Mouse (Mus musculus): ENCODE data around the gene Zfp777. TPM values are rescaled to one million over a fixed set of nuclear protein-coding genes. Genes with fewer than 3 reads are reported as not detected.

Zfp777 gene
- polyA plus RNA-seq, 1 experiment from 2014 or later = 7.0 TPM

GRCm38 (mm10) chr6:48081952-48082351 lies 33.2 kb upstream of the Zfp777 start:
- WGBS = over 99% methylated on average over 3 of the region's 3 CpGs
- DNase-seq (ENCODE audit: low spot score) (no peak), ATAC-seq (replicated peaks; ENCODE audit: low FRiP score, low read depth) (no peak)
- no peak for TF ChIP-seq CTCF (IDR thresholded peaks at IDR 0.05; ENCODE audit: low read depth)
- Histone ChIP-seq H3K36me3 (ENCODE audit: insufficient read depth, low read length) (peaks cover 49% of the 10 kb centered on the region), H3K9ac (ENCODE audit: low read depth, low read length) (no peak overlapping the region), H3K4me3 (replicated peaks; ENCODE audit: low read depth, low read length) (no peak overlapping the region), H3K4me2 (ENCODE audit: low read length) (no peak overlapping the region), H3K4me1 (replicated peaks; ENCODE audit: insufficient read depth, low read length) (peaks cover 10% of the 10 kb centered on the region; the same call in 1 of the 2 replicates), H3K9me3 (replicated peaks; ENCODE audit: low read length) (no peaks in the 10 kb centered on the region), H3K27me3 (ENCODE audit: insufficient read depth, low read length) (no peaks in the 10 kb centered on the region), H3K27ac (no peak overlapping the region)

DNA sequence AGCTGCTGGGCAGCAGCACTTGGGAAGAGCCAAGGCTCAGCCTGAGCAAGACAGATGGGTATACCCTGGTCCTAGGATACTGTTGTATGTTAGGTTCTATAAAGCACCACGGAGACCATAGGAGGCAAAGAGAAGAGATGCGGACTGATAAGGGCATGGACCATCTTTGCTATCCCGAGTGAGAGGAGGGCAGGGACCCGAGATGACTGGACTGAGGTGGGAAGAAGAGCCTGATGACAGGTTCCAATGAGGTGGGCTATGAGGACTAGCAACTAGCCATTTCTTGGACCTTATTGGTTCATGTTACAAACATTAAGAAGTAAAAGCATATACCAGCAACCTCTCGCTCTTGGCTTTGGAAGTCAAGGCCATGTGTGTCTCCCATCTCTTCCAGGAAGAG lies 32.3 kb upstream of the Zfp777 start:
- no peak for TF ChIP-seq CTCF (IDR thresholded peaks at IDR 0.05; ENCODE audit: low read depth)
- 95% methylated on average over 5 of the region's 5 CpGs for WGBS
- no peak for ATAC-seq (replicated peaks; ENCODE audit: low FRiP score, low read depth)

DNA sequence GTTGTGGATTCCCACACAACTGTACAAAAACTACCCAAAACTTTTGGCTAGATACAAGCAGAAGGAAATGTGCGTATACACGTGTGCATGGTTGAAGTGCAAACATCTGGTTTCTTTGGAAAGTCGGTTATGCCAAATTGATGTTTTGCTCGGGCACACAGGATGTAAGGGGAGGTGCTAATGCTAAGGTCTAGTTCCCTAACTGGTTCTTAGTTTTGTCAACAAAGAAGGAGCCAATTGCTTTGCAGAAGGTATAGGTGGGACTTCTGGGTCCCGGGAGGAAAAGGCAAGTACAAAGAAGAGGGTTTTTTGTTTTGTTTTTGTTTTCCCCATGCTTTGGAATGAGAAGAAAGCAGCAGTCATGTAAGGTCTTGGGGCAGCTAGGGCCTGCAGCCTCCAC lies 24.6 kb upstream of the Zfp777 start:
- Histone ChIP-seq H3K36me3 (ENCODE audit: insufficient read depth, low read length) (peaks cover 52% of the 10 kb centered on the region; the same call in 1 of the 2 replicates), H3K27ac (no peak overlapping the region), H3K9me3 (replicated peaks; ENCODE audit: low read length) (no peaks in the 10 kb centered on the region), H3K4me3 (replicated peaks; ENCODE audit: low read depth, low read length) (no peak overlapping the region), H3K9ac (ENCODE audit: low read depth, low read length) (no peak overlapping the region), H3K27me3 (ENCODE audit: insufficient read depth, low read length) (no peaks in the 10 kb centered on the region), H3K4me1 (replicated peaks; ENCODE audit: insufficient read depth, low read length) (no peaks in the 10 kb centered on the region), H3K4me2 (ENCODE audit: low read length) (no peak overlapping the region)
- no peak for TF ChIP-seq CTCF (IDR thresholded peaks at IDR 0.05; ENCODE audit: low read depth)
- 71% methylated on average over 5 of the region's 5 CpGs for WGBS
- ATAC-seq (replicated peaks; ENCODE audit: low FRiP score, low read depth) (no peak), DNase-seq (ENCODE audit: low spot score) (no peak)

More for the DNA sequence above, 32.3 kb upstream of the Zfp777 start:
- no peak overlapping the region for H3K4me2 ChIP-seq (ENCODE audit: low read length)
- H3K27me3 ChIP-seq (ENCODE audit: insufficient read depth, low read length) = no peaks in the 10 kb centered on the region
- no peak overlapping the region for H3K27ac ChIP-seq
- no peaks in the 10 kb centered on the region for H3K9me3 ChIP-seq (replicated peaks; ENCODE audit: low read length)
- H3K4me1 ChIP-seq (replicated peaks; ENCODE audit: insufficient read depth, low read length) = peaks cover 10% of the 10 kb centered on the region; the same call in 1 of the 2 replicates
- H3K4me3 ChIP-seq (replicated peaks; ENCODE audit: low read depth, low read length) = no peak overlapping the region
- no peak for DNase-seq (ENCODE audit: low spot score)
- no peak overlapping the region for H3K9ac ChIP-seq (ENCODE audit: low read depth, low read length)
- H3K36me3 ChIP-seq (ENCODE audit: insufficient read depth, low read length) = peaks cover 57% of the 10 kb centered on the region

- WGBS = 94% methylated on average over 3 of the region's 3 CpGs
- no peak overlapping the region for H3K4me3 ChIP-seq (replicated peaks; ENCODE audit: low read depth, low read length)
- H3K27me3 ChIP-seq (ENCODE audit: insufficient read depth, low read length) = no peaks in the 10 kb centered on the region
- H3K4me2 ChIP-seq (ENCODE audit: low read length) = no peak overlapping the region
- no peak overlapping the region for H3K27ac ChIP-seq
- peaks cover 69% of the 10 kb centered on the region for H3K36me3 ChIP-seq (ENCODE audit: insufficient read depth, low read length)
- no peak for TF ChIP-seq CTCF (IDR thresholded peaks at IDR 0.05; ENCODE audit: low read depth)
- DNase-seq (ENCODE audit: low spot score) = no peak
- H3K9ac ChIP-seq (ENCODE audit: low read depth, low read length) = no peak overlapping the region
- H3K4me1 ChIP-seq (replicated peaks; ENCODE audit: insufficient read depth, low read length) = no peaks in the 10 kb centered on the region
- H3K9me3 ChIP-seq (replicated peaks; ENCODE audit: low read length) = no peaks in the 10 kb centered on the region
- ATAC-seq (replicated peaks; ENCODE audit: low FRiP score, low read depth) = no peak
Observed at GRCm38 (mm10) chr6:48067492-48067891, 18.8 kb upstream of the Zfp777 start.

DNA sequence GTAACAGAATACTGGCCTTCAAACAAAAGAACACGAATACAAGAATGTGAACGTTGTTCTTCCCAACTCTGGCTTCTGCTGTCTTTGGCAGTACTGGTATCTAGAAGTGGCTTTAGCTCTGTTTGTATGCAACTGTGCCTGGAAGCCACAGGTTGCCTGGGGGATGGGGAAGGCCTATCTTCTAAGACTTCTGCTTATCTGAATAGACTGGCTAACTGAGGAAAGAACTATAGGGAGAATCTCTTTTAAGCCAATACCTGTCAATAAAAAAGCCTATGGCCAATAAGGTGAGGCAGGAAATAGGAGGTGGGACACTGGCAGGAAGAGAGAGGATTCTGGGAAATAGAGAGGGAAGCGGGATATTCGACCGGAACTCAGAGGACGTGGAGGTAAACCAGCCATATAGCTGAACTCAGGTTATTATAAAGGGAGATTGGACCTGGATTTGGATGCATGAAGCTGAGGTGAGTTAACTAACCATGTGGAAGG lies 16.9 kb upstream of the Zfp777 start:
- 95% methylated on average over 6 of the region's 6 CpGs for WGBS
- Histone ChIP-seq H3K27me3 (ENCODE audit: insufficient read depth, low read length) (no peaks in the 10 kb centered on the region), H3K9me3 (replicated peaks; ENCODE audit: low read length) (no peaks in the 10 kb centered on the region), H3K36me3 (ENCODE audit: insufficient read depth, low read length) (peaks cover 68% of the 10 kb centered on the region), H3K4me2 (ENCODE audit: low read length) (no peak overlapping the region), H3K9ac (ENCODE audit: low read depth, low read length) (no peak overlapping the region), H3K4me1 (replicated peaks; ENCODE audit: insufficient read depth, low read length) (no peaks in the 10 kb centered on the region), H3K27ac (no peak overlapping the region), H3K4me3 (replicated peaks; ENCODE audit: low read depth, low read length) (no peak overlapping the region)
- TF ChIP-seq CTCF (IDR thresholded peaks at IDR 0.05; ENCODE audit: low read depth) = no peak
- ATAC-seq (replicated peaks; ENCODE audit: low FRiP score, low read depth) (no peak), DNase-seq (ENCODE audit: low spot score) (no peak)

DNA sequence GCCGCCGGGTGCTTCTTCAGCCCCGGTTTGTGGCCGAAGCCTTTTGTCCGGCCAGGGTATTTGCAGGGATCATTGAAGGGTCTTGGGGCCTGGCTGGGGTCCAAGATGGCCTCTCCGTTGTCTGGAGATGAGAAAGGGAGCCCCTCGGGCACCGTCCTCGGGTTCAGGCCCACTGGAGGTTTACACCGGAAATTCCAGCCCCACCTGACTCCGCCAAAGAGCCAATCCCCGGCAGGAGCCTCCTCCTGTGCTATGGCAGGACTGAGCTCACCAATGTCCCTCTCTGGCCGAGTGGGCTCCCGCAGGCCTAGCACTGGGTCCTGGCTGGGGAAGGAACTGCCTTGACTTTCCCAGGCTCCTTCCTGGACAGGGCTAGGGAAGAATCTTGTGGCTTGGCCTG lies 15.7 kb upstream of the Zfp777 start:
- ATAC-seq (replicated peaks; ENCODE audit: low FRiP score, low read depth) (no peak), DNase-seq (ENCODE audit: low spot score) (no peak)
- H3K9ac ChIP-seq (ENCODE audit: low read depth, low read length) = no peak overlapping the region
- no peaks in the 10 kb centered on the region for H3K27me3 ChIP-seq (ENCODE audit: insufficient read depth, low read length)
- H3K4me1 ChIP-seq (replicated peaks; ENCODE audit: insufficient read depth, low read length) = no peaks in the 10 kb centered on the region
- no peak overlapping the region for H3K27ac ChIP-seq
- no peak overlapping the region for H3K4me3 ChIP-seq (replicated peaks; ENCODE audit: low read depth, low read length)
- WGBS = 94% methylated on average over 14 of the region's 14 CpGs
- no peak overlapping the region for H3K4me2 ChIP-seq (ENCODE audit: low read length)
- peaks cover 68% of the 10 kb centered on the region for H3K36me3 ChIP-seq (ENCODE audit: insufficient read depth, low read length)
- TF ChIP-seq CTCF (IDR thresholded peaks at IDR 0.05; ENCODE audit: low read depth) = no peak
- no peaks in the 10 kb centered on the region for H3K9me3 ChIP-seq (replicated peaks; ENCODE audit: low read length)

DNA sequence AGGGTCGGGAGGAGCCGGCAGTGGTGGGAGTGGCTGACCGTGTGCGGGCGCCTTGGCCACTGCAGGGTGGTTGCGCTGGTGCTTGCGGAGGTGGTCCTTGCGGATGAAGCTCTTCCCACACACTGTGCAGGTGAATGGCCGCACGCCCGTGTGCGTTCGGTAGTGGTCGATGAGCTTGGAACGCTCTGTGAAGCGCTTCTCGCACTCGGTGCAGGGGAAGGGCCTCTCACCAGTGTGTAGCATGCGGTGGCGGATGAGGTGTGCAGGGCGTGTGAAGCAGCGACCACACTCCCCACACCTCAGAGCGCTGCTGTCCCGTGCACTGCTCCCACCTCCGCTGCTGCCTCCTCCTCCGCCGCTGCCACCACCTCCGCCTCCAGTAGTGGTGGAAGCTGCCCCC lies 15.2 kb upstream of the Zfp777 start:
- H3K9ac ChIP-seq (ENCODE audit: low read depth, low read length) = no peak overlapping the region
- WGBS = 96% methylated on average over 28 of the region's 28 CpGs
- H3K9me3 ChIP-seq (replicated peaks; ENCODE audit: low read length) = no peaks in the 10 kb centered on the region
- DNase-seq (ENCODE audit: low spot score) = no peak
- H3K36me3 ChIP-seq (ENCODE audit: insufficient read depth, low read length) = peaks cover 63% of the 10 kb centered on the region
- no peak overlapping the region for H3K4me3 ChIP-seq (replicated peaks; ENCODE audit: low read depth, low read length)
- no peak overlapping the region for H3K4me2 ChIP-seq (ENCODE audit: low read length)
- no peaks in the 10 kb centered on the region for H3K4me1 ChIP-seq (replicated peaks; ENCODE audit: insufficient read depth, low read length)
- H3K27me3 ChIP-seq (ENCODE audit: insufficient read depth, low read length) = no peaks in the 10 kb centered on the region
- no peak for TF ChIP-seq CTCF (IDR thresholded peaks at IDR 0.05; ENCODE audit: low read depth)
- no peak overlapping the region for H3K27ac ChIP-seq
- ATAC-seq (replicated peaks; ENCODE audit: low FRiP score, low read depth) = no peak; the same call in 1 of the 2 replicates

All from kidney, postnatal 0 days (tissue).